Mouse (Mus musculus) spleen, postnatal 10 days (tissue): ENCODE results near the gene Hepacam2.
A peak's percentile ranks its signal among the peaks of the same experiment; 100 is the strongest.
"Not testable (repeated sequence)": the region's sequence is repeated elsewhere in the genome, so short reads cannot be mapped to it uniquely, and the experiment has no call there.

Source experiments
- DNase-seq, 2 experiments: peaks; one replicate each; pipeline ENCODE4 v3.0.0; 2021 to 2022; ENCODE audit warnings: low spot score in 2 of 2

Gene Hepacam2

GRCm38 (mm10) chr6:3498162-3498848 lies at the start of gene Hepacam2, which contains the start of gene Vps50:
Gene Hepacam2, minus strand, starts transcription at chr6:3498298.
Gene Vps50, plus strand, starts transcription at chr6:3498382.
- peak; percentile 61 to 88 for DNase-seq

- DNase-seq = no peak
These were observed 46.9 kb upstream of the Hepacam2 start for GRCm38 (mm10) chr6:3544970-3545369.

GRCm38 (mm10) chr6:3543862-3544261 lies 45.8 kb upstream of the Hepacam2 start:
- DNase-seq = no peak

- DNase-seq = no peak
These were observed 41.4 kb upstream of the Hepacam2 start for GRCm38 (mm10) chr6:3539470-3539869.

GRCm38 (mm10) chr6:3536048-3536447 lies 38.0 kb upstream of the Hepacam2 start:
- DNase-seq = no peak

GRCm38 (mm10) chr6:3531445-3531844 lies 33.3 kb upstream of the Hepacam2 start:
- no peak for DNase-seq

- no peak for DNase-seq
These were observed 30.1 kb upstream of the Hepacam2 start for GRCm38 (mm10) chr6:3528198-3528597.

- no peak for DNase-seq
These were observed 14.5 kb upstream of the Hepacam2 start for GRCm38 (mm10) chr6:3512611-3513010.

- no peak for DNase-seq
These were observed 13.5 kb upstream of the Hepacam2 start for GRCm38 (mm10) chr6:3511612-3512011.

- no peak for DNase-seq
These were observed 13.0 kb upstream of the Hepacam2 start for GRCm38 (mm10) chr6:3511116-3511515.

GRCm38 (mm10) chr6:3509782-3510181 lies 11.7 kb upstream of the Hepacam2 start:
- DNase-seq = no peak

GRCm38 (mm10) chr6:3508151-3508550 lies 10.1 kb upstream of the Hepacam2 start:
- DNase-seq = not testable (repeated sequence)

- no peak for DNase-seq
These were observed 9.0 kb upstream of the Hepacam2 start for GRCm38 (mm10) chr6:3507078-3507477.

GRCm38 (mm10) chr6:3505289-3505688 lies 7.2 kb upstream of the Hepacam2 start:
- no peak for DNase-seq

- no peak for DNase-seq
These were observed 2.2 kb upstream of the Hepacam2 start for GRCm38 (mm10) chr6:3500286-3500685.

- DNase-seq = peak in 1 of 2 experiments; percentile 30
These were observed 1.9 kb downstream of the Hepacam2 start for GRCm38 (mm10) chr6:3496210-3496609.

GRCm38 (mm10) chr6:3494285-3494684 lies 3.8 kb downstream of the Hepacam2 start:
- DNase-seq = no peak

- no peak for DNase-seq
These were observed 10.7 kb downstream of the Hepacam2 start for GRCm38 (mm10) chr6:3487355-3487754.

GRCm38 (mm10) chr6:3485133-3485532 lies 13.0 kb downstream of the Hepacam2 start:
- no peak for DNase-seq

- DNase-seq = no peak
These were observed 16.4 kb downstream of the Hepacam2 start for GRCm38 (mm10) chr6:3481705-3482104.

- DNase-seq = no peak
These were observed 18.2 kb downstream of the Hepacam2 start for GRCm38 (mm10) chr6:3479853-3480252.

- DNase-seq = no peak
These were observed 21.8 kb downstream of the Hepacam2 start for GRCm38 (mm10) chr6:3476299-3476698.

GRCm38 (mm10) chr6:3470706-3471105 lies 27.4 kb downstream of the Hepacam2 start:
- no peak for DNase-seq

GRCm38 (mm10) chr6:3468627-3469026 lies 29.5 kb downstream of the Hepacam2 start:
- no peak for DNase-seq
